Mouse (Mus musculus) neural tube, embryonic 12.5 days (tissue): Measurements from ENCODE around the gene Strc. TPM values are rescaled to one million over a fixed set of nuclear protein-coding genes. Genes with fewer than 3 reads are reported as not detected.
"Not testable (repeated sequence)": the region's sequence is repeated elsewhere in the genome, so short reads cannot be mapped to it uniquely, and the experiment has no call there.

ENCODE experiments used
- ATAC-seq: fragments of 200-750 bp; cut with Nextera tagmentation; 2 replicates; pipeline ENCODE4 v1.8.0; 2017; ENCODE audit warnings: low read depth, mild to moderate bottlenecking, moderate TSS enrichment, moderate library complexity; ENCODE audit not compliant: low FRiP score
- H3K27ac ChIP-seq: fragments of 300-500 bp; sonication (generic); 2 replicates; pipeline ENCODE4 v1.5.1; 2016
- H3K27me3 ChIP-seq: fragments of 300-500 bp; sonication (generic); replicated peaks from 2 replicates; pipeline ENCODE4 v1.6.1; 2016; ENCODE audit warnings: mild to moderate bottlenecking
- H3K36me3 ChIP-seq: fragments of 300-500 bp; sonication (generic); 2 replicates; pipeline ENCODE4 v1.6.1; 2016; ENCODE audit warnings: mild to moderate bottlenecking
- H3K4me1 ChIP-seq: fragments of 300-500 bp; sonication (generic); 2 replicates; pipeline ENCODE4 v1.6.1; 2016
- H3K4me2 ChIP-seq: fragments of 300-500 bp; sonication (generic); replicated peaks from 2 replicates; pipeline ENCODE4 v1.6.1; 2016; ENCODE audit warnings: mild to moderate bottlenecking
- H3K4me3 ChIP-seq: fragments of 300-500 bp; sonication (generic); 2 replicates; pipeline ENCODE4 v1.5.1; 2016
- H3K9ac ChIP-seq: fragments of 300-500 bp; sonication (generic); 2 replicates; pipeline ENCODE4 v1.6.1; 2016; ENCODE audit warnings: mild to moderate bottlenecking
- H3K9me3 ChIP-seq: fragments of 300-500 bp; sonication (generic); 2 replicates; pipeline ENCODE4 v1.6.1; 2016; ENCODE audit warnings: mild to moderate bottlenecking
- WGBS: fragments of 180-500 bp; shearing (Covaris S2); methylation state at CpG from one replicate; pipeline ENCODE4 v1.1.7; 2016; 5-methylcytosine and 5-hydroxymethylcytosine counted together
- polyA plus RNA-seq: library from polyadenylated mRNA; unstranded; fragments of >200 nt; fragmentation: Nextera tagmentation; extraction: Ambion mirVana; gene quantifications from 2 replicates; pipeline ENCODE4 v1.2.1, GENCODE M21; 2016

Gene Strc
- polyA plus RNA-seq = not detected in 2 replicates

GRCm38 (mm10) chr2:121386961-121387575 lies at the start of gene Strc:
Strc (minus strand) TSS chr2:121387168.
- not testable (repeated sequence) for H3K4me3 ChIP-seq, H3K27ac ChIP-seq, H3K4me2 ChIP-seq, H3K27me3 ChIP-seq, H3K36me3 ChIP-seq, H3K9me3 ChIP-seq, ATAC-seq, H3K9ac ChIP-seq, H3K4me1 ChIP-seq
- WGBS = 97% methylated on average over 17 of the region's 17 CpGs

GRCm38 (mm10) chr2:121434854-121435253 lies 47.9 kb upstream of the Strc start:
- peaks cover 94% of the 10 kb centered on the region for H3K36me3 ChIP-seq

GRCm38 (mm10) chr2:121425890-121426289 lies 38.9 kb upstream of the Strc start:
- H3K27ac ChIP-seq = no peak overlapping the region

More at GRCm38 (mm10) chr2:121434854-121435253, 47.9 kb upstream of the Strc start:
- ATAC-seq = no peak
- Histone ChIP-seq H3K4me3 (no peak overlapping the region), H3K27me3 (no peaks in the 10 kb centered on the region), H3K27ac (no peak overlapping the region), H3K9ac (no peak overlapping the region), H3K4me2 (no peak overlapping the region), H3K9me3 (no peaks in the 10 kb centered on the region), H3K4me1 (no peaks in the 10 kb centered on the region)
- 95% methylated on average over 1 of the region's 1 CpGs for WGBS

GRCm38 (mm10) chr2:121423166-121423565 lies 36.2 kb upstream of the Strc start:
- 98% methylated on average over 2 of the region's 2 CpGs for WGBS
- H3K36me3 ChIP-seq = peaks cover 60% of the 10 kb centered on the region

More at GRCm38 (mm10) chr2:121425890-121426289, 38.9 kb upstream of the Strc start:
- Histone ChIP-seq H3K9ac (no peak overlapping the region), H3K4me2 (no peak overlapping the region), H3K4me1 (no peaks in the 10 kb centered on the region), H3K36me3 (peaks cover 77% of the 10 kb centered on the region), H3K27me3 (no peaks in the 10 kb centered on the region), H3K9me3 (no peaks in the 10 kb centered on the region), H3K4me3 (no peak overlapping the region)
- WGBS = 89% methylated on average over 2 of the region's 2 CpGs
- ATAC-seq = no peak

GRCm38 (mm10) chr2:121418476-121418875 lies 31.5 kb upstream of the Strc start:
- Histone ChIP-seq H3K27me3 (no peaks in the 10 kb centered on the region), H3K27ac (no peak overlapping the region)
- 94% methylated on average over 3 of the region's 3 CpGs for WGBS

More at GRCm38 (mm10) chr2:121423166-121423565, 36.2 kb upstream of the Strc start:
- H3K9me3 ChIP-seq = no peaks in the 10 kb centered on the region
- no peak overlapping the region for H3K4me2 ChIP-seq
- no peak for ATAC-seq
- no peaks in the 10 kb centered on the region for H3K4me1 ChIP-seq
- H3K27ac ChIP-seq = no peak overlapping the region
- no peak overlapping the region for H3K4me3 ChIP-seq
- H3K9ac ChIP-seq = no peak overlapping the region
- no peaks in the 10 kb centered on the region for H3K27me3 ChIP-seq

GRCm38 (mm10) chr2:121416356-121416755 lies 29.4 kb upstream of the Strc start:
- Histone ChIP-seq H3K9me3 (no peaks in the 10 kb centered on the region), H3K9ac (no peak overlapping the region), H3K4me3 (no peak overlapping the region), H3K4me2 (peak overlapping the region; percentile 71; the same call in 1 of the 2 replicates), H3K27me3 (no peaks in the 10 kb centered on the region), H3K27ac (no peak overlapping the region), H3K36me3 (peaks cover 19% of the 10 kb centered on the region; the same call in 1 of the 2 replicates), H3K4me1 (peaks cover 22% of the 10 kb centered on the region)
- WGBS = 95% methylated on average over 6 of the region's 6 CpGs
- ATAC-seq = no peak

More at GRCm38 (mm10) chr2:121418476-121418875, 31.5 kb upstream of the Strc start:
- Histone ChIP-seq H3K4me1 (peaks cover 22% of the 10 kb centered on the region), H3K9ac (no peak overlapping the region), H3K9me3 (no peaks in the 10 kb centered on the region), H3K36me3 (peaks cover 34% of the 10 kb centered on the region), H3K4me2 (no peak overlapping the region), H3K4me3 (no peak overlapping the region)
- no peak for ATAC-seq

- H3K4me3 ChIP-seq = peak overlapping the region; percentile 97; the same call in 1 of the 2 replicates
- peak overlapping the region; percentile 71 for H3K4me2 ChIP-seq
- H3K9ac ChIP-seq = peak overlapping the region; percentile 98; the same call in 1 of the 2 replicates
- peaks cover 18% of the 10 kb centered on the region; the same call in 1 of the 2 replicates for H3K36me3 ChIP-seq
- H3K9me3 ChIP-seq = no peaks in the 10 kb centered on the region
- 90% methylated on average over 3 of the region's 3 CpGs for WGBS
- no peak overlapping the region for H3K27ac ChIP-seq
- H3K27me3 ChIP-seq = no peaks in the 10 kb centered on the region
- no peak for ATAC-seq
- peaks cover 22% of the 10 kb centered on the region for H3K4me1 ChIP-seq
Measured at GRCm38 (mm10) chr2:121415591-121415990, 28.6 kb upstream of the Strc start.

- 48% methylated on average over 3 of the region's 3 CpGs for WGBS
- Histone ChIP-seq H3K4me2 (peak overlapping the region; percentile 71), H3K9ac (peak overlapping the region; percentile 98; the same call in 1 of the 2 replicates), H3K36me3 (peaks cover 17% of the 10 kb centered on the region; the same call in 1 of the 2 replicates), H3K27me3 (no peaks in the 10 kb centered on the region), H3K27ac (no peak overlapping the region), H3K4me3 (peak overlapping the region; percentile 97), H3K9me3 (no peaks in the 10 kb centered on the region), H3K4me1 (peaks cover 22% of the 10 kb centered on the region)
- no peak for ATAC-seq
Measured at GRCm38 (mm10) chr2:121415103-121415502, 28.1 kb upstream of the Strc start.

- H3K27me3 ChIP-seq = no peaks in the 10 kb centered on the region
- H3K27ac ChIP-seq = peak overlapping the region; percentile 92
- peak overlapping the region; percentile 97 for H3K4me3 ChIP-seq
- no peaks in the 10 kb centered on the region for H3K9me3 ChIP-seq
- H3K9ac ChIP-seq = peak overlapping the region; percentile 98
- 1% methylated on average over 32 of the region's 32 CpGs for WGBS
- peaks cover 22% of the 10 kb centered on the region for H3K4me1 ChIP-seq
- peak overlapping the region; percentile 71 for H3K4me2 ChIP-seq
- peak; percentile 52 for ATAC-seq
- H3K36me3 ChIP-seq = peaks cover 17% of the 10 kb centered on the region; the same call in 1 of the 2 replicates
Measured at GRCm38 (mm10) chr2:121414139-121414685, 27.2 kb upstream of the Strc start.

- Histone ChIP-seq H3K36me3 (peaks cover 13% of the 10 kb centered on the region; the same call in 1 of the 2 replicates), H3K9ac (peak within 1 kb of the TSS; percentile 98), H3K4me3 (peak within 1 kb of the TSS; percentile 97), H3K9me3 (no peaks in the 10 kb centered on the region), H3K4me2 (peak within 1 kb of the TSS; percentile 71), H3K4me1 (peaks cover 22% of the 10 kb centered on the region), H3K27ac (peak within 1 kb of the TSS; percentile 92), H3K27me3 (no peaks in the 10 kb centered on the region)
- whole genome bisulfite sequencing = under 1% methylated on average over 68 of the region's 68 CpGs
- ATAC-seq = peak; percentile 99
Measured at GRCm38 (mm10) chr2:121413387-121414042, 26.5 kb upstream of the Strc start, which contains the start of the genes Pdia3 and Catsper2. Pdia3 (plus strand) TSS chr2:121413775. Catsper2 (minus strand) TSS chr2:121413792.

- H3K4me1 ChIP-seq = peaks cover 22% of the 10 kb centered on the region
- 12% methylated on average over 4 of the region's 4 CpGs for WGBS
- H3K4me2 ChIP-seq = peak overlapping the region; percentile 71
- H3K4me3 ChIP-seq = peak overlapping the region; percentile 97
- H3K36me3 ChIP-seq = peaks cover 9% of the 10 kb centered on the region; the same call in 1 of the 2 replicates
- H3K9ac ChIP-seq = peak overlapping the region; percentile 98
- H3K27me3 ChIP-seq = no peaks in the 10 kb centered on the region
- peak overlapping the region; percentile 92 for H3K27ac ChIP-seq
- no peak for ATAC-seq
- no peaks in the 10 kb centered on the region for H3K9me3 ChIP-seq
Measured at GRCm38 (mm10) chr2:121412843-121413386, 25.9 kb upstream of the Strc start.

GRCm38 (mm10) chr2:121408160-121408559 lies 21.2 kb upstream of the Strc start:
- no peaks in the 10 kb centered on the region for H3K4me1 ChIP-seq
- WGBS = 31% methylated on average over 4 of the region's 4 CpGs
- no peak overlapping the region for H3K27ac ChIP-seq
- H3K9ac ChIP-seq = no peak overlapping the region
- ATAC-seq = no peak
- no peak overlapping the region for H3K4me3 ChIP-seq
- no peaks in the 10 kb centered on the region for H3K36me3 ChIP-seq
- no peaks in the 10 kb centered on the region for H3K27me3 ChIP-seq
- H3K9me3 ChIP-seq = no peaks in the 10 kb centered on the region
- H3K4me2 ChIP-seq = no peak overlapping the region
